Mouse (Mus musculus): ENCODE results near the gene Zbtb8b.

GRCm38 (mm10) chr4:129384440-129384839 lies 56.2 kb downstream of the Zbtb8b start:
- no peak for TF ChIP-seq TAL1 (IDR thresholded peaks at IDR 0.05; ENCODE audit: low read length)
- no peak for TF ChIP-seq GATA1 (IDR thresholded peaks at IDR 0.05; ENCODE audit: low read length)
